Mouse (Mus musculus) T-cell, adult 2 months (primary cell): ENCODE results near the gene Tnrc6c.
A peak's percentile ranks its signal among the peaks of the same experiment; 100 is the strongest.

Experiments
- DNase-seq: peaks from one replicate; pipeline ENCODE4 v3.0.0; 2022; ENCODE audit warnings: low spot score

Tnrc6c gene

GRCm38 (mm10) chr11:117676649-117677048 is 22.6 kb downstream of the Tnrc6c start:
- DNase-seq = no peak

- DNase-seq = no peak
Observed at GRCm38 (mm10) chr11:117677111-117677510, 23.0 kb downstream of the Tnrc6c start.

- no peak for DNase-seq
Observed at GRCm38 (mm10) chr11:117677594-117677993, 23.5 kb downstream of the Tnrc6c start.

- DNase-seq = no peak
Observed at GRCm38 (mm10) chr11:117678155-117678554, 24.1 kb downstream of the Tnrc6c start.

- DNase-seq = peak; percentile 34
Observed at GRCm38 (mm10) chr11:117678740-117679139, 24.7 kb downstream of the Tnrc6c start.

- DNase-seq = no peak
Observed at GRCm38 (mm10) chr11:117684640-117685039, 30.6 kb downstream of the Tnrc6c start.

GRCm38 (mm10) chr11:117685461-117685860 is 31.4 kb downstream of the Tnrc6c start:
- DNase-seq = peak; percentile 21

GRCm38 (mm10) chr11:117686021-117686420 is 31.9 kb downstream of the Tnrc6c start:
- DNase-seq = peak; percentile 64

- DNase-seq = no peak
Observed at GRCm38 (mm10) chr11:117688603-117689002, 34.5 kb downstream of the Tnrc6c start.

- DNase-seq = no peak
Observed at GRCm38 (mm10) chr11:117691311-117691710, 37.2 kb downstream of the Tnrc6c start.

GRCm38 (mm10) chr11:117694050-117694449 is 40.0 kb downstream of the Tnrc6c start:
- DNase-seq = no peak

GRCm38 (mm10) chr11:117696585-117696984 is 42.5 kb downstream of the Tnrc6c start:
- no peak for DNase-seq

- DNase-seq = no peak
Observed at GRCm38 (mm10) chr11:117700871-117701270, 46.8 kb downstream of the Tnrc6c start.

- DNase-seq = no peak
Observed at GRCm38 (mm10) chr11:117706267-117706666, 52.2 kb downstream of the Tnrc6c start.

- no peak for DNase-seq
Observed at GRCm38 (mm10) chr11:117707238-117707637, 53.1 kb downstream of the Tnrc6c start.

GRCm38 (mm10) chr11:117709308-117709707 is 55.2 kb downstream of the Tnrc6c start:
- peak; percentile 58 for DNase-seq

GRCm38 (mm10) chr11:117710815-117711294 is 56.8 kb downstream of the Tnrc6c start:
- DNase-seq = no peak

- DNase-seq = no peak
Observed at GRCm38 (mm10) chr11:117712065-117712464, 58.0 kb downstream of the Tnrc6c start.

- no peak for DNase-seq
Observed at GRCm38 (mm10) chr11:117713375-117713774, 59.3 kb downstream of the Tnrc6c start.

- peak; percentile 65 for DNase-seq
Observed at GRCm38 (mm10) chr11:117718838-117719237, 64.7 kb downstream of the Tnrc6c start.

GRCm38 (mm10) chr11:117724604-117725301 is 70.7 kb downstream of the Tnrc6c start:
- peak; percentile 5 for DNase-seq

- no peak for DNase-seq
Observed at GRCm38 (mm10) chr11:117727031-117727430, 72.9 kb downstream of the Tnrc6c start.

GRCm38 (mm10) chr11:117728245-117728644 is 74.2 kb downstream of the Tnrc6c start:
- DNase-seq = no peak

GRCm38 (mm10) chr11:117728841-117729240 is 74.8 kb downstream of the Tnrc6c start:
- DNase-seq = no peak
